Mouse (Mus musculus) urinary bladder, postnatal 4 days (tissue): ENCODE measurements around the gene Dazap1.
A peak's percentile ranks its signal among the peaks of the same experiment; 100 is the strongest.

Experiments
- DNase-seq, 2 experiments: peaks; one replicate each; pipeline ENCODE4 v3.0.0; 2021 to 2022; ENCODE audit warnings: low spot score in 2 of 2

The Dazap1 gene

GRCm38 (mm10) chr10:80248971-80249640 is 12.2 kb upstream of the Dazap1 start, which contains the start of gene Ndufs7:
Ndufs7 (plus strand) TSS chr10:80249121.
- peak; percentile 92 to 93 for DNase-seq

- no peak for DNase-seq
Observed at GRCm38 (mm10) chr10:80250059-80250458, 11.2 kb upstream of the Dazap1 start.

- DNase-seq, result no peak
Observed at GRCm38 (mm10) chr10:80250573-80250972, 10.7 kb upstream of the Dazap1 start.

DNA sequence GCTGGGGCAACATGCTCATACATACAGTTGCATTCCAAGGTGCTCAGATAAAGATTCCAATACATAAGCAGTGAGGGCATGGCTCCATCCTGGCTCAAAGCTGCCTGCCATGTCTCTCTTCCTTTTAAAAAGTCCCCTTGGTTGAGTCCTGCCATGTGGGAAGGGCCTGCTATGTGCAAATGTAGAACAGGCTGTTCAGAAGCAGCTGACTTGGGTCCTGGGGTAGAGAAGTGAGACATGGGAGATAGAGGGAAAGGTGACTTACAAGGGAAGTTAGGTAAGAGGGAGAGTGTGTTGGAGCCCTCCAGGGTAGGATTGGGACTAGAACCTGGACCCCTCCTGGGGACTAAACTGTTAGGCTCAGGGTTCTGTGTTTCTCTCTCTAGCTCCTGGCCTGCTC is 9.3 kb upstream of the Dazap1 start:
- DNase-seq, result no peak

- no peak for DNase-seq
Observed at GRCm38 (mm10) chr10:80252493-80253274, 8.6 kb upstream of the Dazap1 start.

- no peak for DNase-seq
Observed at GRCm38 (mm10) chr10:80253551-80253950, 7.7 kb upstream of the Dazap1 start.

DNA sequence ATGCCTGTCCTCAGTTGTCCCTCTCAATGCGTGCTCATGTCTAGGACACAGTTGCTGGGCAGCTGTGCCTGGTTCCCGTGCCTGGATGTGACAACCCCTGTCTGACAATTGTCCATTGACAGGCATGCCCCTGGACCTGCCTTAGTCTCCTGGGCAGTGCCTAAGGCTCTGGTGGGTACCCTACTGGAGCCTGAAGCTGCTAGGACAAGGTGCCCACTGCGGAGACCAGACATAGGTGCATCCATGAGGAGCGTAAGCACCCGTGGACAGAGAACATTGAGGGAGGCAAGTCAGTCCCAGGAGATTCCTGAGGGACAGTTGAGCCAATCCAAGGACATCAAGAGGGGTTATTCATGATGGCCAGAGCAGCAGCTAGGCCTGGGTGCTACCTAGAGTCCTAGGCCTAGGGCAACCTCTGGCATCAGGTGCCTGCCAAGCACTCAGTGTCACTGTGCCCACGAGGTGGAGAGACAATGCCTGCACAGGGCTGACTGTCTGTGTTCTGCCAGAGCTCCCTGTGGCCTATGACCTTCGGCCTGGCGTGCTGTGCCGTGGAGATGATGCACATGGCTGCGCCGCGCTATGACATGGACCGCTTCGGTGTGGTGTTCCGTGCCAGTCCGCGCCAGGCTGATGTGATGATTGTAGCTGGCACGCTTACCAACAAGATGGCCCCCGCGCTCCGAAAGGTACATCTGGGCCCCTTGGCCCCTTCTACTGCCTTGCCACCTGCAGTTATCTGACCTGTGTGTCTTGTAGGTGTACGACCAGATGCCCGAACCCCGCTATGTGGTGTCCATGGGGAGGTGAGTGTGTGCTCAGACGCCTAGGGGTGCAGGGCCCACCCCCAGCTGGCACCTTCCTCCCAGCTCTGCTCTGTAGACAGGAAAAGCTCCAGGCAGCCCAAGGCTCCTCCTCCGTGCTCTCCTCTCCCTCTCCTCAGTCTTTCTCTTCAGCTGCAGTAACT is 6.7 kb upstream of the Dazap1 start:
- DNase-seq, result no peak

DNA sequence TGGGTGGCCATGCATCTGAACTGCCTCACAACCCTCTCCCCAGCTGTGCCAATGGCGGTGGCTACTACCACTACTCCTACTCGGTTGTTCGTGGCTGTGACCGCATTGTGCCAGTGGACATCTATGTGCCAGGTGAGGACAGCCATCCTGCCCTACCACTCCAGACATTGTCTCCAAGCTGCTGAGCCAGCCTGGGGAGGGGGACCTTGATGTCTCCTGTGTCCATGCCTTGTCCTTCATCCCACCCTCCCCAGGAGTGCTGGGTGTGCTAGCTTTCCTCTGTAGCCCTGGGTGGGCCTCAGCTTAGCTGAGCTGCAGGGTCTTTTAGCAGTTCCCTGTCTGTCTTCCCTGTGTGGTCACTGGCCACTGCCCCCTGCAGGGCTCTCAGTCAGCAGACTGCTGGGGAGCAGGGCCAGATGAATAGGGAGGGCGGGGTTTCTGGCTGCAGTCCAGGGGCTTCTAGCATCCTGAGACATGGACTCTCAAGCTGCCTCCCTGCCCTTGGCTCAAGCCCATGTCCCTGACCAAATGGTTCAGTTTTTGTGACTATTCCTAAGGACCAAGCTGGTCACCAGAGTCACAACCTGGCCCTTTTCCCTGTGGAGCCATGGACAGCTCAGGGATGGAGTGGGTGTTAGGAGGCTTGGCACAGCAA is 5.3 kb upstream of the Dazap1 start:
- DNase-seq, result no peak

DNA sequence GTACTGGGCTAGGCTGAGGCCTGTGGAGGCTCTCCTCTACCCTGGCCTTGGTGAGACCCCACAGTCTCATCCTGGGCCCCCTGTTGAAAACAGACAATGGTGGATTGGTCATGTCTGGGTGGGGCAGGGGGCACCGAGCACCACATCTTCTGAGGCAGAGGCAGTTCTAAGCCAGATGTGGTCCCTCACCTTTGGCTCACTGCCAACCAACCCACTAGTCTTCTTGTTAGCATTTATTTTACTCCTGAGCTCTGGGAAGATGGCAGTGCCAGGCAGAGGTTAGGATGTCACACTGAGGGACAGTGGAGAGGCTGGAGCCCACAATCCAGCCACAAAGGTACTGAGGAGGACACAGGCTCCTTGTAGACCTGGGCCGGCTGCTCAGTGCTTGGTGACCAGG is 3.4 kb upstream of the Dazap1 start:
- no peak for DNase-seq

DNA sequence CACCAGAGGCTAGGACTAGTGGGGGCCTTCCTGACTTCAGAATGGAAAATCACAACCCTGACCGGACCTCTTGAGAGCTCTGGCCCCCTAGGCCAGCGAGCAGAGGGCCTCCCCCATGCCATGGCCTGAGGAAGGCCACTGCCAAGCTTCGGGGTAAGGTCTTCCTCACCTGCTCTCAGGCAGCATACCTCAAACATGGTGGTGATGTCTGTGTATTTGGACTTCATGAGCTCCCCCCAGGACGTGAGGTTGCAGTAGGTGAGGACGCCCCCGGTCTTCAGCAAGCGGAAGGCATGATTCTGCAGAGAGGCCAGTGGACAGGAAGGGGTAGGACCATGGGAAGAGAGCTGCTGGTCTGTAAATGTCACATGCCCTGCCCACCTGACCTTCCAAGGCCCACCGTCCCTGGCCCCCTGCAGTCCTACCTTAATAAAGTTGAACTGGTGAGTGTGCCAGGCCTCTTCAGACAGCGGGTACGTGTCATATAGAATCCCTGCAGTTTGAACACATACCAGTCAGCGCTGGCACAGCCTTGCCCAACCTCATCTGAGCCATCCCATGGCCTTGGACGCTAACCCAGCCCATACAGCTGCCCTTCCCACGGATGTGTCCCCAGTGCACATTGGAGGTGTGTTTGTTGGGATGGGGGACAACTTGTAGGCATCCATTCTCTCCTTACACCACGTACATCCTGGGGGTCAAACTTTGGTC is 2.4 kb upstream of the Dazap1 start:
- no peak for DNase-seq

DNA sequence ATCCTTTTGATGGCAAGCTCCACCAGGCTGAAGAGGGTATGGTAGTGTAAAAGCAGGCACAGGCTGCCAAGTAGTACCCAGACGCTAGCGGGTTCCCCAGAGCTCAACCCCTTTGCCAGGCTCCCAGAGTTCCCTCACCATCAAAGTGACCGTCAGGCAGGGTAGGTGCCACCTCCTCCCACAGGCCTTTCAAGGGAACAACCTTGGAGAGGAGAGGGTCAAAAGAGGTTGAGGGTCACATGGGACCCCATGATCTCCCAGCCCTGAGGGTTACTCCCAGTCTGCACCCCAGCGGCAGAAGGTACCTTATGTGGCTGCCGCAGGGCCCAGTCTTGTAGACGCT is 1.9 kb upstream of the Dazap1 start:
- DNase-seq, result no peak

GRCm38 (mm10) chr10:80259861-80260641 is 1.2 kb upstream of the Dazap1 start:
- DNase-seq, result peak in 1 of 2 experiments; percentile 67

DNA sequence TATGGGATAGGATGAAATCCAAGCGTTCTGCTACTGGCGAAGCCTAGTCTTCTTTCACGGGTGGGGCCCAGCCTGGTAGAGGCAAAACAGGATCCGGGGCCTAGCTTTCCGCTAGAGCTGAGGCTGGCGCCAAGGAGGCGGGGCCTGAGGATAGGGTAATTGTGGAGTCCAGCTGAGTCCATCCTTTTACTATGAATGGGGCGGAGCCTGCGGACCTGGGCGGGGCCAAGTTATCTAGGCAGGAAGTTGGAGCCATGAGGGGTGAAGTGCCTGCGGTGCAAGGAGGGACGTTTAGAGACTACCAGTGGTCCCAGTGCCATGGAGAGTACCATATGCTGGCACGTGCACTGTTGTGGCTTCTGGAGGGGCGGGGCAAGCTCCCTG is 291 bp downstream of the Dazap1 start:
- peak; percentile 96 to 98 for DNase-seq

GRCm38 (mm10) chr10:80262169-80262568 is 883 bp downstream of the Dazap1 start:
- no peak for DNase-seq

- no peak for DNase-seq
Observed at GRCm38 (mm10) chr10:80262776-80263365, 1.6 kb downstream of the Dazap1 start.

DNA sequence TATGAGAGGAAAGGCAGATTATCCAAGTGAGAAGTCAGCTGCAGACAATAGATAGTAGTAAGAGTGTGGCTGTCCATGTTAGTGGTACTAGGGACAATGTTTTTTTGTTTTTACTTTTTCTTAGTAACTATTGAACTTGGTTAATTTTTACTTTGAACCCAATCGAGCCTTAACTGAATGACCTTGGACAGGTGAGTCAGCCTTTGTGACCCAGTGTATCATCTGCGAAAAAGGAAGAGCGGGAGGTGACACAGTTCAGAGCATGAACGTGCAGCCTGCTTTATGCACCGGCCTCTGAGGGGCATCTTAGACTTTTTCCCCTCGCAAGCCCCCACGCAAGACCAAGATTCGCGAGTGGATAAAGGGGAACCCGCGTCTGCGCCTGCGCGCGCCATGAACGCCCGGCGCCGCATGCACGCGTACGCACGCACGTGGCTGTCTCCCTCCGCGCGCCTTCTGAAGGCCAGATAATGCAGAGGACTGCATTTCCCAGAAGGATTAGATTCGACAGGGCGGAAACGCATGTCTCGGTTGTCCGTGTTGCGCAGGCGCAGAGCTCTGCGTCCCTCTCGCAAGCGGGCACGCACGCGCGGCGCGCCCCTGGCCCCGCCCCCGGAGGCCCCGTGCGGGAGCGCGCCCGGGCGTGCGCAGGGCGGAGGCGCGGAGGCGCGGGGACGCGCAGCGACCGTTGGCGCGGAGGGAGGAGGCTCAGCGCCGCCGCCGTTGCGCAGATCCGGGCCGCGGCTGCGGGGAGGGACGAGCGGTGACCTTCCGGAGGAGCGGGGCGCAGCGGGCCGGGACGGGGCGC is 3.3 kb downstream of the Dazap1 start:
- DNase-seq, result peak; percentile 98 to 99

GRCm38 (mm10) chr10:80265149-80265486 is 3.8 kb downstream of the Dazap1 start:
- no peak for DNase-seq

DNA sequence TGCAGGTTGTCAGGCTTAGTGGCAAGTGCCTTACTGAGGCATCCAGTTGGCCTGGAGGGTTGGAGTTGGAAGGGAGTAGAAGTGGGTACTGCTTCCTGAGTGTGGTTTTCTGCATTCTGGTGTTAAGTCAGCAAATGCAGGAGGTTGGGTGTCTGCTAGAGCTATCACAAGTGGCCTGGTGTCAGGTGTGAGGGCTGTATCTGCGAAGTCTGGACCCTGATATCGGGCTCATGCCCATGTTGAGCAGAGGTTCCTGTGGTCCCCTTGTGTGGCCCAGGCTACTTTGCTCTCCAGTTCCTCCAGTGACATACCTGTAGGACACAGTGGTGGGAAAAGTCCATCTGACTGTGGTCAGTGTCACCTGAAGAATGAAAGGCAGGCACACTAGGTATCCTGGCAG is 8.8 kb downstream of the Dazap1 start:
- DNase-seq, result no peak

GRCm38 (mm10) chr10:80270734-80271181 is 9.5 kb downstream of the Dazap1 start:
- DNase-seq, result no peak
